Comparison of ENCODE assay signal across 11 mouse cellular contexts in the genomic region with DNA sequence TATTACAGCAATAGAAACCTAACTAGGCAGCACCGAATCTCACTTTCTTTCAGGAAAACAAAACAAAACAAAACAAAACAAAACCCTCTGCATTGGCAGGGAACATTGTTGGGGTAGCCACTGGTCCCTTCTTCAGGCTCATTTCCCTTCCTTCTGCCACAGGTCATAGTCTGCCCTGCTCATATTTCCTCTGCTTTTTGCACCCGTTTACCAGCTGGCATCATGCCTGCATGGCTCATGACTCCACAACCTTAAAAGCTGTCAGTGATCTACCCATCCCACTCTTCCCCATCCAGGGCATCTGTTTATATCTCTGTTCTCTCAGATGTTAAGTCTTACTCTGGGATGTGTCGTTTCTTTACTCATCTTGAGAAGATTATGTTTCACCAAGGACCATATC.
"Had no signal": no experiment of that assay in that cellular context is flagged by ENCODE, and none has a peak within 500 bp of the region (broad histone marks: within the 10 kb centered on the region; RNA-seq: fewer than 3 reads in every experiment).

No protein-coding gene starts in this region.

- H3K4me2 ChIP-seq: limb, embryonic 13.5 days; liver, embryonic 11.5 days; lung, embryonic 14.5 days; midbrain, embryonic 13.5 days had no signal

- DNase-seq: kidney, adult 18-20 months; lung, embryonic 14.5 days; lung, postnatal 14 days; right cerebral cortex, postnatal 25 days; thymus, postnatal 4 days had no signal

- H3K27ac ChIP-seq: hindbrain, postnatal 0 days; limb, embryonic 13.5 days; macrophage; midbrain, embryonic 13.5 days; stomach, postnatal 0 days had no signal

- H3K4me1 ChIP-seq: limb, embryonic 13.5 days had no signal

- H3K27me3 ChIP-seq: midbrain, embryonic 13.5 days had no signal

- H3K9ac ChIP-seq: limb, embryonic 13.5 days; lung, embryonic 14.5 days; midbrain, embryonic 13.5 days had no signal

- ATAC-seq: hindbrain, postnatal 0 days had no signal

- H3K9me3 ChIP-seq: limb, embryonic 13.5 days; midbrain, embryonic 13.5 days had no signal

- H3K36me3 ChIP-seq: limb, embryonic 13.5 days; midbrain, embryonic 13.5 days had no signal

- H3K4me3 ChIP-seq: limb, embryonic 13.5 days; midbrain, embryonic 13.5 days had no signal
